Mouse (Mus musculus): ENCODE results near the gene Ap5b1.

The Ap5b1 gene

DNA sequence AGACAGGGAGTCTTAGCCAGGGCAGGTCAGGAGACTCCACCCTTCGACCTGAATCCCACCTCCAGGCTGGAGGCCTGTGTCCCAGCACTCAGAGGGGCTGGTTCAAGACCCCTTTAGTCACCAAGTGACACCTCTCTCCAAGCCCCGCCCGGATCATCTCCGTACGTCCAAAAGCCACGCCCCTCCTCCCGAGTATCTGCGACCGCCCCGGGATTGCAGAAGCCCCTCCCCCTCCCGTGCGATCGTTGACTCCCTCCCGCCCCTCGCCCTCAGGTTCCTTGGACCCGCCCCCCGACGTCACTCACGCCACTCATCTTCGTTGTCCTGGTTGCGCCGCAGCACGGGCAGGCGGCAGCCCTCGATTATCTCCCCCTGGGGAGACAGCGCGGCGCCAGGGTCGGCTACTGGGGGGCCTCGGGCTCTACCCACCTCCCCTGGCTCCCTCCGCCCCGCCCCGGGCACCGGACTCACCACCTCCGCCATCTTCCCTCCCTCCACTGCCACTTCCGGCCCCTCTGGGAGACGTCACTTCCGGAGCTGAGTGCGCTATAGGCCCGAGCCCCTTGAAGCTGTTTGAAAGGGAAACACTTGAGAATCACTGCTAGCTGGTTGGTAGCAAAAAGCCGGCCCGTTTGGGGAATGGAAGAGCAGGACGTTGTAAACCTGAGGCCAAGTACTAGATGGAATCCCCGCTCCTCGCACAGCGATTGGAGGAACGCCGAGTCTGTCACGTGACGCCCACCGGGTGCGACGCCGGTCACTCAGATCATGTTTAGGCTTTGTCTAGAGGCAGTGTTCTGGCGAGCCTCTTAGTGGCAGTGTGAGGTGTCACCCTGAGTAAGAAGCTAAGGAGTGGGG is 42.0 kb downstream of the Ap5b1 start, which contains the start of gene Kat5:
Gene Kat5 (minus strand): TSS at position 691 of the 858 bp plus-strand sequence.
- peak; percentile 91 for DNase-seq (ENCODE audit: low spot score)

DNA sequence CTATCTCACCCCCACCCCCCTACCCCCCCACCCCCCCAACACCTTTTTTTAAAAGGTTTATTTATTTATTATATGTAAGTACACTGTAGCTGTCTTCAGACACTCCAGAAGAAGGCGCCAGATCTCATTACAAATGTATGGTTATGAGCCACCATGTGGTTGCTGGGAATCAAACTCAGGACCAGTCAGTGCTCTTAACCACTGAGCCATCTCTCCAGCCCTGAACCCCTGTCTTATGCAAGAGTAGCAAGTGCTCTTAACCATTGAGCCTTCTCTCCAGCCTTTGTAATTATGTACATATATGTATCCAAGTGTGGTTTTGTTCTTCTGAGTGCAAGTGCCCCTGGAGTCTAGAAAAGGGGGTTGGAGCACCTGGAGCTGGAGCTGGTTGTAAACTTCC is 44.1 kb downstream of the Ap5b1 start:
- DNase-seq (ENCODE audit: low spot score): no peak

DNA sequence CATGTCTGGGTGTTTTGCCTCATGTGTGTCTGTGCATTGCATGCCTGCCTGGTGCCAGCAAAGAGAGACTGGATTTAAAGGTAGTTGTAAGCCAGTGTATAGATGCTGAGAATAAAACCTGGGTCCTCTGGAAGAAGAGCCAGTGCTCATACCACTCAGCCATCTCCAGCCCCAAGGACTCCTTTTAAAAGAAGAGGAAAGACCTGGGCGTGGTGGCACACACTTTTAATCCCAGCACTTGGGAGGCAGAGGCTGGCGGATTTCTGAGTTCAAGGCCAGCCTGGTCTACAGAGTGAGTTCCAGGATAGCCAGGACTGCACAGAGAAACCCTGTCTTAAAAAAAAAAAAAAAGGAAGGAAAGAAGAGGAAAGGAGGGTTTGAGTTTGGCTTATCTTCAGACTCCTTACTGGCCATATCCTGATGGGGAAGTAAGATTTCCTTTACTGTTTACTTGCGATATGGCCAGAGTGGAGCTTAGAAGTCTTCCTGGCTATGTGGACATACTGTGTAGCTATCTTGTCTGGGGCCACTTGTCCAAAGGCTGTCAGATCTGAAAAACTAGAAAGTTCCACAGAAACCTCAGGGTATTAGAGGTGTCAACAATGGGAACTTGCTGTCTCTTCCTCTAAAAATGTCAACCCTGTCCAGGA is 45.1 kb downstream of the Ap5b1 start:
- DNase-seq (ENCODE audit: low spot score): no peak

DNA sequence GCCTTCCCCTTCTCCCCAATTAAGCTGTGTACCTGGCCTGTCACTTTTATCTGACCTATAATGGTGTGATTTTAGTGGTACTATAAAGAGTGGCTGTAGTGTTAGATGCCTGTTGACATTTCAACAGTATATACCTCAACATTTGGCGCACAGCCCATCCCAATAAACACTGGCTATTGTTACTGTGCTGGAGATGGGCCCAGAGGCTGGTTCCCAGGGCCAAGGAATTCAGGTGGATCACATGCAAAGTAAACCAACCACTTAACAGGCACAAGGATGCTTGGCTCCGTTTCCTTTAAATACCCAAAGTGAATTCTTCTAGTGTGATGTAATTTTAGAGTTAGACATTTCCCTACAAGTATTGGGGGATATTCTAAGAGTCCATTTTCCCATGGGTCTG is 47.1 kb downstream of the Ap5b1 start:
- DNase-seq (ENCODE audit: low spot score): no peak

DNA sequence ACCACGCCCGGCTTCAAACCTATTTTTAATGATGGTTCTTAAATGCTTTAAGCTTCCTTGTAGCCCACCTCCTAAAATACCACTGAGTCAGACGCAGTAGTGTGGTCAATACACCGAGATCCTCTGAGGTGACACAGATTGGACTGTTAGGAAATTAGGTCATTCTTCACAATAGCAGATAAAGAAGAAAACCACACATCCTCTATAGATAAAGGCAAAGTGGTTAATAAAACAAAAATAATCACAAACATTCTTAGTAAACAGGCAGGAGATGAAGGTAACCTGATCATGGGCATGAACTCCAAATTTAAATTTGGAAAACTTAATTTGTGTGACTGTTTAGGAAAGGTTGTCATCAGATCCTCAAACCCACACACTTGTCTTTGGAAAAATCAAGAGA is 52.2 kb downstream of the Ap5b1 start:
- no peak for DNase-seq (ENCODE audit: low spot score)
